Mouse (Mus musculus) gonadal fat pad, adult 2 months (tissue): ENCODE results near the gene Tspan5. TPM values are rescaled to one million over a fixed set of nuclear protein-coding genes. Genes with fewer than 3 reads are reported as not detected.
A peak's percentile ranks its signal among the peaks of the same experiment; 100 is the strongest.

Source experiments
- DNase-seq: peaks from one replicate; pipeline ENCODE4 v3.0.0-alpha.2; 2012; ENCODE audit warnings: low read depth
- polyA plus RNA-seq: library from polyadenylated mRNA; depleted of rRNA; stranded (reverse); fragments of >200 nt; gene quantifications from 2 replicates; pipeline ENCODE4 v1.2.3, GENCODE M21; 2012

Tspan5 gene
- polyA plus RNA-seq, 1 experiment, result 29.1 TPM

DNA sequence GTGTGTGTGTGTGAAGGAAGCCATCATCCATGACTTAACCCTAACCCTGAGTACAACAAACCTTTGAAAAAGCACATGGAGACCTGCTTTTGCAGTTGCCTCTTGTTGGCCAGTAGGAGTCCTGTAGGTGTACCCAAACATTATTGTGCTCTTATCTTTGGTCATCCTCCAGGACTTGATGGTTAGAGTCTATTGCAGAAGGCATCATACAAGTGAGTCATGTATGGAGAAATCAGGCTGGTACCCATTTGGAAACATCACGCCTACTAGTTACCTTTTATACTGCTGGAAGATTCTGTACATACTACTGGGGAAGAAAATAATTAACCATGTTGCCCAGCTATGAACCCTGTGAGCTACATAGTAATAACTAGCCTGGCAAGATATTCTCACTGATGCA lies 103.8 kb downstream of the Tspan5 start:
- DNase-seq, result peak; percentile 55

DNA sequence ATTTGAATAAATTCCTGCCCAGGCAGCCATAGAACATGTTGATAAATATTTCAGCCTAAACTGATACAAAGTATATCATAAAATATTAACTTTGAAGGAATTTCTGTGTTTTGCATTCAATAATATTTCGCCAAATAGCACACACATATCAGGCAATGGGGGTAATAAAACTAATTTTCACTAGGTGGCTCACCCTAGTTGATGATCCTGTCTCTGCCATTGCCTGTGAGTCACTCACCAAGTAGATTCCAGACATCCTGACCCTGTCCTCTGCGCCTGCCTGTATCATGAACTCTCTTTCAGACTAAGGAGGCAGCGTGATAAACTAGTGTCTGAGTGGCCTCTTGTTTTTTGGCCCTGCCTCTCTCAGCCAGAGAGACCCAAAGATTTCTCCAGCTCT lies 105.8 kb downstream of the Tspan5 start:
- no peak for DNase-seq

DNA sequence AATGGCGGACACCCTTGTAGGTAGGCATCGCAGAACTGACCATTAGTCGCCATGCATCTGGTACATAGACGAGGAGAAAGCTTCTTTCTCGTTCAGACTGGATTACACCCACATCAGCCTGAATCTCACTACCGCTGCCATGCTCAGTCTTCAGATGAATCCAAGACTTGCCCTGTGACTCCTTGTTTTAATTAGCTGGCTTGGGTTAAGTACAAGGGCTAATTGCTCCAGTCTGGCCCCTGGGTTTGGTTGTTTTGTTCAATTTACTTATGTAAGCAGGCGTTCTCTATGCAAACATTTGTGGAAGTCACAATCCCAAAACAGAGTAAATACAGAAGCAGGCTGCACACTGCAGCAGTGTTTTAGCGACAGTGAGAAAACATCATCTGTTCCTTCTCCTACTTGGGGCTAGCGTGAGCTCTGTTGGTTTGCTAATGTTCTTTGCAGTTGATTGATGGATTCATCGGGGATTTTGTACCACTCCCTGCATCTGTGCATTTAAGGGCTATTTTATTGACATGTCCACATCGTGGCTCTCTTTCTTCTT lies 107.8 kb downstream of the Tspan5 start:
- no peak for DNase-seq

DNA sequence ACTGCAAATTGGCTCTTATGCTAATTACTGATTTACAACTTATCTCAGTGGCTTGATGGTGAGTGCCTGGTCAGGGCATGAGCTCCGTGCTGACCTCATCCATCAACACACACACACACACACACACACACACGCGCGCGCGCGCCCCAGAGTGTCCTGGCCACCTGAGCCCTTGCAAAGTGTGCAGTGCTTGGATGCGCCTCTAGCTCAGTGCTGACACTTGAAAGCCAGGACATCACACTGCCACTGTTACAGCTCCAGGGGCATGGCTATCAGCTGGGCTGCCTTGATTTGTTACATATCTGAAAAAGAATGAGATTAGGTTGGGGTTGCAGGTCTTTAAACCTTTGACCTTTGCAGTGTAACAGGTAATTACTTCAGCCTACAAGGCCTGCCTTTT lies 109.9 kb downstream of the Tspan5 start:
- no peak for DNase-seq

DNA sequence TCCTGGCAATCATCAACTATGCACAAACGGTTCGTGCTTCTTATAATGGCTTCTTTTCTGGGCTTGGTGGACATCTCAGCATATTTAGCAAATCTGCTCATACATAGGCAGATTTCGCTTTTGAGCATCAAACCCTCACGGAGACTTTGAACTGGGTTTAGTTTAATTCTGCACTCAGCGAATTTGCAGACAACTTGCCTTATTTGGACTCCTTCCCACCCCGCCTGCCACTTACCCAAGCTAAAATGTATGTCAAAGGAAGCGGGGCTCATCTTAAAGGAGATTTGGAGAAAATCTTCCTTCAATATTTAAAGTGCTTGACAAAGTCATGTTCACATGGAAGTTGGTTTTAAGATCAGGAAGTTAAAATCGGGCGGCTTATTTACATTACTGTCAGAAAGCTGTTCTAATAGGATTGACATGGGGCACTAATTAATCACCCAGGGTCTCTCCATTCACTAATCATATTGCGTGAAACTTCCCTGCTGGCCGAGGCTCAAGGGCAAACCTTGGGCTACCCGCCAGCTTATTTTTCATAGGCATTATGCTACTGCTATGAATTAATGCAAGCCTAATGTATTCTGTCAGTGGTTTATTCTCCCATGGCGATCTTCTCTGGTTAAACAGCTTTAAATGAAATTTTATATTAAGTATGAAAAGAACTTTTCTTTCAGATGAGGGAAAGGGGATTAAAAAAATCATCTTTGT lies 111.1 kb downstream of the Tspan5 start:
- no peak for DNase-seq

DNA sequence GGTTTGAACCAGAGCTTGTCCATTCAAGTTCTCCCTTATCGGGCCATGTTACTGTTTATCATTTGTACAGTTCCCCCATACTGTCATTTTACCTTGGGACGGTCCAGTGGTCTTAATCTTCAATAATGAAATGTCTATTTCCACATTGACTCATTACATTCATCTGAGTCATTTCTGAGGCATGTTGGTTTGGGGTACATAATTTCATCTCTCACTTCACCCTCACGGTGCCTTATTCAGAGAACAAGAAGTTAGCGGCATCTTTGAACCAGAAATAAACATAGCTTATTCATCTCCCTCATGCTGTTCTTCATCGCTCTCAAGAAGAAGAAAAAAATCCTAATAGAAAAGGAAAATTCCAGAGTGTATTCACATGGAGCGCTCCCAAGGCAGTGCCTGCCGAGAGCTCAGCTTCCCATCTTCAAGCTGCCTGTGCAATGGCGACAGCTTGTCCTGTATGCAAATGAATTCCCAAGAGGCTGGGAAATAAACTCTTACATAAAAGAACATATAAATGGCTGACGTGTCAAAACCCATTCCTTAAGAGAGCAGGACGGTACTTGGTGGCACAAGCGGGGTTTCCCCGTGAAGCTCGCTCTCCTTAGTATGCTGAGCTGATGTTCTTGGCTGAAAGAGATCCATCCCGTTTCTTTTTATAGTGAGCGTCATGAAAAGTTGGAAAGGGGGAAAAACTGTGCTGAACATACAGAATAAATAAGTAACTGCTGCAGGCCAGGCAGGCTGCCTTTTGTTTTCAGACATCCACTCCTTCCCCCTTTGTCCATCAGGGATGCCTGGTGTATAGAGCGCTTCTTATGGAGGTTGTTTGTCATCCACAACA lies 112.2 kb downstream of the Tspan5 start:
- DNase-seq, result no peak

DNA sequence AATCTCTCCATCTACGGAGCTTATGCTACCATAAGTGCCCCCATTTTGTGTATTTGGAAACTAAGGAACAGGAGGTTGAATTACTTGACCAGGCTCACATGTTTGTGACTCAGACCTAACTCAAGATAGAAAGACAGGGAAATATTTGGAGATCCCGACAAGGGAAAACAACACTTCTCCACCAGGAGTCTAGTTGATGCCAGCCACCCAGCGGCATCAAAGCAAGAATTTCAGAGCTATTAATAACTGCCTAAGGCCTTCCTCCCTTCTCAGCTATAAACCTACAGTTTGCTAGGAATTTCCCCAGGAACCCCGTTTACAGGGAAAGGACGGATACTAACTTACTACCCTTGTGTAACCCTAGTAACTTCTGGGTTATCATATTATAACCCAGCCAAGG lies 113.4 kb downstream of the Tspan5 start:
- DNase-seq, result no peak

DNA sequence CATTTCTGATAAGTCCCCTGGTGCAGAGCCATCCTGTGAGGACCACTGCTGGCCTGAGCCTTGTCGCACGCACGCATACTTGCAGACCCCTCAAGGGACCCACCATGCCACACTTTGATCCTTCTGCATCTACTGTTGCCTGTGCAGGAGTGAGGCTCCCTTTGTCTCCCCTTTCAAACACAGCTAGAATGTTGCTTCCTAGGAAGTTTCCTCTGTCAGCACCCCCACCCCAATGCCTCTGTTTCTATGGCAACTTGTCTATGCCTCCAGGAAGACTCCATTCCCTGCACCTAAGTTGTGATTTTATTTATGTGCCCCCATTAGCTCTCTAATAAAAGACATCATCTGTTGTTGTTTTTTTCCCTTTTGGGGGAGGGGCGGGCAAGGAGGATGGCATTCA lies 115.0 kb downstream of the Tspan5 start:
- DNase-seq, result no peak

DNA sequence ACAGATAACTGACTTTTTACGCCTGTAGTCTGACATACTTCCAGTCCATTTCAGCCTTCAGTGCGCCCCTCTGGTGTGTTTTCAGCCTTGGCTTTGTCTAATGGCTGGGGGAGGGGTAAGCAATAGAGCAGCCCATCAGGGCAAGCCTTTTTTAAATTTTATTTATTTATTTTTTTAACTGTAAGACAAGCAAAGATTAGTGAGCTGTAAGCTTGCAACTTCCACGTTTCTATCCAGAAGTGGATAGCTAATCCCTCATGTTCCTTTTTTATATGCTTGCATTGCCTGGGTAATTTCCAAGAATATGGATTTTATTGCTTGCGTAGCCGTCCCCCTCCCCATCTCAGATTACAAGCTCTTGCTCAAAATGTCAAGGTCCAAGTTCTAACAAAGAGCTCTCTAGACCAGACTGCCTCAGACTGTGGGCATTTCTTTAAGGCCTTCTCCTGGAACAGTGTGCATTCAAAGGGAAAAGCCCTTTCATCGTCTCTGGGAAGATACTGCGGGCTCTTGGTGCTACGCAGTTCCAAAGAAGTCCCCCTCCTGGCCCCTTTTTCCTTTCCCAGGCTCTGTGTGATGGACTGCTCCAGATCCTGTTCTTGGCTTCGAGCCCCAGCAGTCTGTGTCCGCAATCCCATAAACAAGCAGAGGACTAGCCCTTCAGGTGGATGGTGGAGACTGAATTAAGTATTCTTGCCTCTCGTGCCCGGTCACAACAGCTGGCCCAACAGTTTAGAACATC lies 116.0 kb downstream of the Tspan5 start:
- DNase-seq, result no peak

DNA sequence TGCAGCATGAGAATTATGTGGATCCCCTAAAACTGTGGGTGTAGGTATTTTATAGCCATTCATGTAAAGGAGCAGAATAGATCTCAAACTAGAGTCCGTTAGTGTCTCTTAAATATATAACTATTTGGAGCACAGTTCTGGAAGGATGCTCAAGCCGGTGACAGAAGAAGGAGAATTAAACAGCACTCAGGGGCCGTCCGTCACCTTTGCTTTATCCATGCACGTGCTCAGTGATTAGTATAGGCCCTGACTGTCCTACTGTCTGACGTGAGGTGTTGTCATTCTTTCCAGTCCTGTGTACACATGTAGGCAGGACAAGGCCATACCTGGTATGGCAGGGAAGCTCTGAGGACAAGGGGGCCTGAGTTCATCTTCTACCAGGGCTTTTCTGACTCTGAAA lies 116.7 kb downstream of the Tspan5 start:
- DNase-seq, result no peak

DNA sequence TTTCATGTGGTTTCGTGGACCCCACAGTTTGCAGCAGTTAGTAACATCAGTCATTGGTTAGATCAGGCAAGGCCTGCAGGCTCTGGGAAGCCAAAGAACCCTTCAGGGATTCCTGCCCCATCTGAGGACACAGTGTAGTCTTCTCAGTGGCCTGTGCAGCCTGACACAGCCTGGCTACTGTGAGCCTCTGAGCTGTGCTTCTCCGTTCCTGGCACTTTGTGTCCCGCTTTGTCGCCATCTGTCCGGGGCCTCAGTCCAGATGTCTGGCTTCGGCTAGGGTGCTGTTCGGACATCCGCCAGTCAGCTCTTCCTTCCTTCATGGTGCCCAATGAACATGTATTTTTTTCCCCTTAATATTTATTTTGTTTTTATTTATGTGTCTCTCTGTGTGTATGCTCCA lies 117.2 kb downstream of the Tspan5 start:
- DNase-seq, result no peak

DNA sequence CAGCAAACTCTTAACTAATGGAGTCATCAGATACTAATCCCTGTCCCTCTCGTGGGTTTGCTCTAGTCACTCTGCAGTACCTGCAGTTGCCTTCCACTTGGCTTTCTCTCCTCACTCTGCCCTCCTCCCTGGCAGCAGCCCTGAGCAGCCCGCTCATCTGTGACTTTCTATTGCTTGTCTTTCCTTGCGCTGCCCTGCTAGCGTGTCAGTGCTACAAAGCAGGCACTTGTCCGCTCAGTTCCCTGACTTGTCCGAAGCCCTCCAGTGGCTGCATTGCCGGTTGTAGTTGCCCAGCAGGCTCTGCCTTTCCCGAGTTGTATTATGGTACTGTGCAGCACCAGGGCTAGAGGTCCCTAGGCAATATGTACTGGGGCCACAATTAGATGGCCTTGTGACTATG lies 117.7 kb downstream of the Tspan5 start:
- no peak for DNase-seq

DNA sequence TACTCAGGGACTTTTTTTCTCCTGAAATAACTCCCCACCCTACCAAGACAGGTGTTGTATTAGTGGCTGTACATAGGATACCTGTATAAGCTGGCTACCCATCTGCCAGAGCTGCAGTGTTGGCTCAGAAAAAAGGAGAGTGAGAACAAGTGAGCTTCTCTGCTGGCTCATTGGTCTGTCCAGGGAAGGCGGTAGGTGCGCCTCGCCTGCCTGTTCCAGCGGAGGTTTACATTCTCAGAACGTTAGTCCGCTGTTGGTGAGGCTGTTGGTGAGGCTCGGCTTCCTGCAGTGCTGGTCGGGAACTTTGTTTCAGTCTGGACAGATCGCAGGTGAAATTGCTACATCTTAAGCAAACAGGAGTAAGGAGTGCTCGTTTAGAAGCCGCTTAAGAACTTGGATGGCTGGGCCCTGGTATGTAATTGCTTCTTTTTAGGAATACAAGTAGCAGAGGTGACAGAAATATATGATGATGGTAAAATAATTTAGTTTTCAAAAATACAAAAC lies 118.3 kb downstream of the Tspan5 start:
- DNase-seq, result no peak

DNA sequence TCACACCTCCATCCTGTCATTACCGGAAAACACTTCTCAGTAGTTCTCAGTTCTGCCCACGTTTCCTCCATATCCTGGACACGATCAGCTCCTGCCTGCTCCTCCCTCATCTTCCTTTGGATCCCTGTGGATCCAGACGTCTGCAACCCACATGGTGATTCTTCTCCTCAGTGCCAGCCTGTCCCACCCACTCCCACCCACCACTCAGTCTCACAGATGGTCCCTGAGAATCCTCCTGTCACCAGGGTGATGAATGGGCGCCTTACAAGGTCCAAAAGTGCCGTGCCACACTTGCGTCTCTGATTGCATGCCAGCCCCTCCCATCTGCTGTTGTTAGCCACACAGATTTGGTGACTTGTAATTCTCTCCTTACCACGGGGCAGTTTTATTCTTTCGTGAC lies 119.0 kb downstream of the Tspan5 start:
- no peak for DNase-seq

DNA sequence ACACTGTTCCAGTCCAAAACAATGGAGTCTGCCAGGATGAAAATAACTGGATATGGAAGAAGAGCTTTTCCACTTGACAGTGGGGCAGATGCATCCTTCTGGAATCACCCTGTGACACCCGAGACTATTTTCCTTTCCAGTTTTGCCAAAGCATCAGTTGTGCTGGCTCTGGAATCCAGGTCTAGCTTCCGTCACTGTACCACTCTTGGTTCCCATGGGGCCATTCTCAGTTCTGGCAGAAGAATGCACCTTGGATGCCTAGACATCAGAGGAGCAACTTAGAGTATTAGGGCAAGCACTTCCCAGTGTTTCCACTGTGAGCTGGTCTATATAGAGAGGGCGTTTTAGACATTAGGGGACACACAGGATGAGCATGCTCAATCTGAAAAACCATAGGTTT lies 119.6 kb downstream of the Tspan5 start:
- DNase-seq, result no peak

DNA sequence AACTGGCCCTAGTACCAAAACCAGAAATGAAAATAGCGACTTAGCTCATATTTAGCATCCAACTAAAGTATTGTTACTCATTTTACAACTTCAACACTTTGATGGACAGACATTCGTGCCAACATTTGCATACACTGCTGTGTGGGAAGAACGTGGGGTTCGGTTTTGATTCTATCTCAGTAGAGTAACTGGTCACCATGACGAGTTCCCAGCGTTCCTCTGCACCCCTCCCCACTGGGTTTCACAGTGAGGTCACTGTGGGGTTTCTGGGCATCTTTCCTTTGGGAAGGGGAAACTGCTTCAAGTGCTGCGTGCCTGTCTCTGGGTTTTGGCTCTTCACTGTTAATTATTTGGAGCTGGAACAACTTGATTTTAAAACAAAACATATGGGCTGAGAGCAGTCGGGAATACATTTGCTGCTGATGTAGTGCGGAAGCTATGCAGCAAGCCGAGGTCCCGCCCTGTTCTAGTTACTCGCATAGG lies 122.2 kb downstream of the Tspan5 start:
- no peak for DNase-seq

DNA sequence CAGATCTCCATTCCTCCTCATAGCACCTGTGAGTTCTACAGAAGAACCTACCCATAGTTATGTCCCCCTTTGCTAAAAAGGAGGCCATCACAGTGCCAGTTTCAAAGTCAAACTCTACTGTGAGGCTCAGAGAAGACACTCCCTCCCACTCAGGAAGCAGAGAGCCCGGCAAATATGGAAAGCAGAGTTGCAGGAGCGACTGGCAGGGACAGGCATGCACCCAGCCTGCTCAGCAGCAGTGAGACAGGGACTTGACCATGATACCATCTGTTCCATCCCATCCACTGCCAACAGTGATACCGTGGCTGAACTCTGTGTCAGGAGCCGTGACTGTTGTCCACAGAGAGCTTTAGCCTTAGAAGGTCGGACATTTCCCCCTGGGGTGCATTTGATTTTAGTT lies 123.3 kb downstream of the Tspan5 start:
- no peak for DNase-seq

DNA sequence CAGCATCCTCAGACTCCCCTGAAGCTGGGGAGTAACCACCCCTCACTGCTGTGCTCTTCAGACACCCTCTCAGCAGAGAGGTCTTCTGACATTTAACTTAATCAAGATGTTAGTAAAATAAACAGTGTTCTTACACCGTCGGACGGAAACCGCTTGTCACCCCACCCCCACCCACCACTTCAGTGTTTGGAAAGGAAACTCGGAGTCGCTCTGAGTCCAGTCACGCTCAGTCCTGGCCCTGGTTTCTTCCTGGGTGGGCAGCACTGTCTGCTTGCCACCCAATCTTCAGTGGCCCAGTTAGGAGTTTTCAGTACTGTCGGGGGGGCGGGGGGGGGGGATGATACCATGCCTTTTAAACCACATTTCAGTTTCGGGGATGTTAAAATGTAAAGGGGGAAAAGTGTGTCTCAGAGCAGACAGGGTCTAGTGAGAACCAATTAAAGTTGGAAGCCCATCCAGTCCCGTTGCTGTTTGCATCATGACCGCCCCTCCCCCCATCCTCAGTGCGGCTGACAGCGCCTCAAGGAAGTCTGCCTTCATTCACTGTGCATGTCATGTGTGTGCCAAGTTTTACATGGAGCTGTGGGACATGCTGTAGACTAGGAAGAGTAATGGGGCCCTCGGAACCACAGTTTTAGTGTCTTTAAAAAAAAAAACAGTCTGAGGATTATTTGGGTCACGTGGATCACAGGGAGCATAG lies 125.3 kb downstream of the Tspan5 start:
- DNase-seq, result no peak

DNA sequence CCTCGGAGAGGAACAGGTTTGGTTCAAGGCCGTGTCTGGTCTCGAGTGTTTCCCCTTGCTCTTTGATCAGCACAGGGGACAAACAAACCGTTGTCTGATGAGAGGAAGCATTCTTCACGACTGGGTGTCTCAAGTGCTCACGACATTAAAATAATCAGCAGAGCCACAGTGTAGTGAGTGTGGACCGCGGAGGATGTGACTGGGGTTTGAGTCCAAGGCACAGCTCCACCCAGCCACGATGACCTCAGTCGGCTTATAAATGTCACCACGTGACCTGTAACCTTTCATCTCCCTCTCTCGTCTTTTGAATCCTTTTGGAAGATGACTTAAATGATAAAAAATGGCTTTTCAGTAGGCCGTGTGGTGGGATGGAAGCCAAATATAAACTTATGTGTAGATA lies 126.4 kb downstream of the Tspan5 start:
- no peak for DNase-seq

DNA sequence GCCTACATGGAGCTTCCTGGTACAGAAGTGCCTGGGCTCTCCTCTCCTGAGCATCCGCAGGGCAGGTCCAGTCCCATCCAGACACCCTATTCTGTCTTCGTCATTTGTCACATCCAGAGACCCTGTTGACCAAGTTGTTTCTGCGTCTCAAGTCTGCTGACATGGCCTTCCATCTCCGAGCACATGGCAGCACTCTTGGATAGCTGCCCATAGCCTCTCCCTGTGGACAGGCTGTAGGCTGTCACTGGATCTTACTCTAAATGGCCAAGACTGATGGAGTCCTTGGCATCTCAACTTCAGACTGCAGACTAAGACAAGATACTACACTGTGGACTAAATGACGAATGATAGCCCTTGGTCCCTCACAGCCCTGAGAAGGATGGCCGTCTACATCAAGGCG lies 133.3 kb downstream of the Tspan5 start:
- DNase-seq, result no peak

DNA sequence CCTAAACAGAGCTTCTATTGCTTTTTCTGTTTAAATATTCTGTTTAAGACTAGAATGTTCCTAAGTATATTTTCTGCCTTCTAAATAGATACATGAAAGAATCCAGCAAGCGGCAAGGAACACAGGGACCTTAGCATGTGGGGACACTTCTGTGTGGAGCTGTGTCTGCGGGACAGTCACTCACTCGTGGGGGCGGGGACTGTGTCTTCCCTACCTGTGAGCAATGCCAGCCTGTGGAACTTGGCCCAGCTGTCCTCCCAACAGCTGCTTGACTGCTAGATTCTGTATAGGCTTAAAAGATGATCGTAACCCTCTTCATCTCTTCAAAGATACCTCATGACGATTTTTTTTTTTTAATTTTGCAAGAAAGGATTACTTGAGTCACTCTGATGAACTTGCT lies 133.9 kb downstream of the Tspan5 start:
- DNase-seq, result no peak
